In genomic region chr6:136813117-136813516, GRCm38 (mm10) we compare ENCODE assay signal across 10 mouse cellular contexts. TPM values are rescaled to one million over a fixed set of nuclear protein-coding genes. Genes with fewer than 3 reads are reported as not detected.
A peak's percentile ranks its signal among the peaks of the same experiment; 100 is the strongest.
DNase-seq lines count a peak whose midpoint lies in the region; ATAC-seq and TF ChIP-seq lines count a peak whose summit lies in the region.
"Had no signal": no experiment of that assay in that cellular context is flagged by ENCODE, and none has a peak within 500 bp of the region (broad histone marks: within the 10 kb centered on the region; RNA-seq: fewer than 3 reads in every experiment).

No protein-coding gene starts in this region.

- no peak for ATAC-seq in embryonic facial prominence, embryonic 11.5 days (replicated peaks; ENCODE audit: insufficient number of reproducible peaks, low FRiP score, low TSS enrichment, low read depth)
- no peak for ATAC-seq in liver, embryonic 14.5 days (ENCODE audit: insufficient read depth)
- no peak for ATAC-seq in liver, embryonic 11.5 days (replicated peaks; ENCODE audit: low FRiP score)
- ATAC-seq in forebrain, embryonic 12.5 days (ENCODE audit: low FRiP score), result no peak
- ATAC-seq: activated CD4-positive, CD25-positive, alpha-beta regulatory T cell, adult 4 months had no signal

- H3K4me3 ChIP-seq in embryonic facial prominence, embryonic 11.5 days (ENCODE audit: low read depth, low read length), result no peak overlapping the region
- H3K4me3 ChIP-seq in embryonic facial prominence, embryonic 10.5 days, result no peak overlapping the region
- H3K4me3 ChIP-seq in liver, embryonic 14.5 days (ENCODE audit: insufficient read depth in 1 of 2, low read depth in 2 of 2, low read length in 2 of 2), result no peak overlapping the region
- H3K4me3 ChIP-seq in liver, embryonic 11.5 days (ENCODE audit: low read depth, low read length), result no peak overlapping the region
- no peak overlapping the region for H3K4me3 ChIP-seq in forebrain, embryonic 12.5 days (replicated peaks)
- H3K4me3 ChIP-seq: kidney, embryonic 15.5 days had no signal

- TF ChIP-seq POLR2A in brain, embryonic 14.5 days (IDR thresholded peaks at IDR 0.05; ENCODE audit: borderline replicate concordance, extremely low read depth, insufficient read depth, insufficient read length, poor library complexity, severe bottlenecking), result no peak

- no peaks in the 10 kb centered on the region for H3K27me3 ChIP-seq in embryonic facial prominence, embryonic 11.5 days (ENCODE audit: control insufficient read depth, insufficient read depth, low read length)
- no peaks in the 10 kb centered on the region for H3K27me3 ChIP-seq in embryonic facial prominence, embryonic 10.5 days (replicated peaks; ENCODE audit: low read depth, poor library complexity, severe bottlenecking)
- no peaks in the 10 kb centered on the region for H3K27me3 ChIP-seq in liver, embryonic 14.5 days (ENCODE audit: control insufficient read depth, insufficient read depth, low read length)
- no peaks in the 10 kb centered on the region for H3K27me3 ChIP-seq in liver, embryonic 11.5 days (replicated peaks; ENCODE audit: control insufficient read depth, insufficient read depth, low read length)
- H3K27me3 ChIP-seq in forebrain, embryonic 12.5 days, result no peaks in the 10 kb centered on the region
- H3K27me3 ChIP-seq: kidney, embryonic 15.5 days had no signal

- no peaks in the 10 kb centered on the region for H3K4me1 ChIP-seq in embryonic facial prominence, embryonic 11.5 days (ENCODE audit: control insufficient read depth, insufficient read depth, low read length)
- H3K4me1 ChIP-seq in embryonic facial prominence, embryonic 10.5 days, result peaks cover 14% of the 10 kb centered on the region
- H3K4me1 ChIP-seq in liver, embryonic 14.5 days (replicated peaks; ENCODE audit: control insufficient read depth in 2 of 2, insufficient read depth in 2 of 2, low read length in 1 of 2), result peaks cover 10 to 11% of the 10 kb centered on the region in 2 experiments
- peaks cover 6% of the 10 kb centered on the region; the same call in 1 of the 2 replicates for H3K4me1 ChIP-seq in liver, embryonic 11.5 days (replicated peaks; ENCODE audit: control insufficient read depth, insufficient read depth, low read length)
- H3K4me1 ChIP-seq in forebrain, embryonic 12.5 days, result peaks cover 16% of the 10 kb centered on the region

- TF ChIP-seq CTCF in liver, embryonic 14.5 days (IDR thresholded peaks at IDR 0.05; ENCODE audit: low read depth), result peak; percentile 46
- TF ChIP-seq CTCF in brain, embryonic 14.5 days (IDR thresholded peaks at IDR 0.05; ENCODE audit: borderline replicate concordance, extremely low read depth, insufficient read depth, insufficient read length), result no peak

- peaks cover 26% of the 10 kb centered on the region for H3K36me3 ChIP-seq in embryonic facial prominence, embryonic 11.5 days (replicated peaks; ENCODE audit: control insufficient read depth, insufficient read depth, low read depth, low read length)
- peaks cover 81% of the 10 kb centered on the region for H3K36me3 ChIP-seq in embryonic facial prominence, embryonic 10.5 days (replicated peaks)
- H3K36me3 ChIP-seq in liver, embryonic 14.5 days (replicated peaks; ENCODE audit: control insufficient read depth, insufficient read depth, low read depth), result peaks cover 61% of the 10 kb centered on the region
- H3K36me3 ChIP-seq in liver, embryonic 11.5 days (ENCODE audit: control insufficient read depth, insufficient read depth, low read length), result peaks cover 45% of the 10 kb centered on the region
- peaks cover 60% of the 10 kb centered on the region for H3K36me3 ChIP-seq in forebrain, embryonic 12.5 days (replicated peaks)

- H3K9me3 ChIP-seq in embryonic facial prominence, embryonic 11.5 days (replicated peaks; ENCODE audit: control insufficient read depth, low read length), result no peaks in the 10 kb centered on the region
- H3K9me3 ChIP-seq in embryonic facial prominence, embryonic 10.5 days, result no peaks in the 10 kb centered on the region
- H3K9me3 ChIP-seq in liver, embryonic 14.5 days (ENCODE audit: control insufficient read depth, low read length), result no peaks in the 10 kb centered on the region
- H3K9me3 ChIP-seq in liver, embryonic 11.5 days (ENCODE audit: control insufficient read depth, low read length), result no peaks in the 10 kb centered on the region
- H3K9me3 ChIP-seq in forebrain, embryonic 12.5 days, result no peaks in the 10 kb centered on the region
- H3K9me3 ChIP-seq: kidney, embryonic 15.5 days had no signal

- 54% methylated on average over 4 of the region's 4 CpGs for WGBS in embryonic facial prominence, embryonic 11.5 days
- WGBS in embryonic facial prominence, embryonic 10.5 days, result 62% methylated on average over 4 of the region's 4 CpGs
- 49% methylated on average over 4 of the region's 4 CpGs for WGBS in liver, embryonic 14.5 days (ENCODE audit: insufficient replicate concordance)
- 45% methylated on average over 4 of the region's 4 CpGs for whole genome bisulfite sequencing in liver, embryonic 11.5 days
- WGBS in forebrain, embryonic 12.5 days, result 45% methylated on average over 4 of the region's 4 CpGs

- peak; percentile 21 for DNase-seq in embryonic facial prominence, embryonic 11.5 days (ENCODE audit: low spot score)
- no peak for DNase-seq in embryonic facial prominence, embryonic 10.5 days (ENCODE audit: low spot score)
- no peak for DNase-seq in liver, embryonic 14.5 days (ENCODE audit: low read depth in 3 of 3, low spot score in 3 of 3)
- no peak for DNase-seq in liver, embryonic 11.5 days (ENCODE audit: low spot score)
- peak; percentile 18 for DNase-seq in brain, embryonic 14.5 days (ENCODE audit: low read depth)
- peak; percentile 58 for DNase-seq in lung, postnatal 36 days
- no peak for DNase-seq in natural killer cell, adult 2 months (ENCODE audit: low spot score in 2 of 2)

- no peak overlapping the region for H3K9ac ChIP-seq in embryonic facial prominence, embryonic 11.5 days (replicated peaks; ENCODE audit: low read length)
- no peak overlapping the region for H3K9ac ChIP-seq in liver, embryonic 14.5 days (replicated peaks)
- no peak overlapping the region for H3K9ac ChIP-seq in liver, embryonic 11.5 days (ENCODE audit: low read depth, low read length)
- H3K9ac ChIP-seq in forebrain, embryonic 12.5 days, result no peak overlapping the region
- H3K9ac ChIP-seq: kidney, embryonic 15.5 days had no signal

- no peak overlapping the region for H3K27ac ChIP-seq in embryonic facial prominence, embryonic 11.5 days (replicated peaks; ENCODE audit: low read depth, low read length)
- no peak overlapping the region for H3K27ac ChIP-seq in embryonic facial prominence, embryonic 10.5 days (replicated peaks)
- no peak overlapping the region for H3K27ac ChIP-seq in liver, embryonic 14.5 days
- no peak overlapping the region for H3K27ac ChIP-seq in liver, embryonic 11.5 days (ENCODE audit: low read depth, low read length)
- no peak overlapping the region for H3K27ac ChIP-seq in forebrain, embryonic 12.5 days
- H3K27ac ChIP-seq: kidney, embryonic 15.5 days had no signal

- H3K4me2 ChIP-seq in embryonic facial prominence, embryonic 11.5 days (ENCODE audit: low read depth, low read length), result no peak overlapping the region
- H3K4me2 ChIP-seq in liver, embryonic 14.5 days (ENCODE audit: low read depth), result no peak overlapping the region
- no peak overlapping the region for H3K4me2 ChIP-seq in liver, embryonic 11.5 days
- H3K4me2 ChIP-seq in forebrain, embryonic 12.5 days, result no peak overlapping the region
- H3K4me2 ChIP-seq: kidney, embryonic 15.5 days had no signal

- TF ChIP-seq EP300 in liver, embryonic 14.5 days (IDR thresholded peaks at IDR 0.05; ENCODE audit: low read depth), result no peak

RNA-seq across cellular contexts. Expression of gene H2afj, which starts 5.1 kb away (rescaled TPM):
- 87.8 and 89.1 TPM in 2 replicates for polyA plus RNA-seq in embryonic facial prominence, embryonic 11.5 days (2014; fragmentation: Nextera tagmentation; extraction: Ambion mirVana)
- polyA plus RNA-seq in embryonic facial prominence, embryonic 10.5 days (2016; fragmentation: Nextera tagmentation; extraction: Ambion mirVana), result 86.6 and 91.3 TPM in 2 replicates
- 62.4 and 112 TPM in 2 replicates for polyA plus RNA-seq in liver, embryonic 14.5 days (2012; rRNA removed)
- 130 and 133 TPM in 2 replicates for polyA plus RNA-seq in liver, embryonic 14.5 days (2014; fragmentation: Nextera tagmentation; extraction: Ambion mirVana)
- 186 and 193 TPM in 2 replicates for polyA plus RNA-seq in liver, embryonic 11.5 days (2014; fragmentation: Nextera tagmentation; extraction: Ambion mirVana)
- 76.9 and 114 TPM in 2 replicates for polyA plus RNA-seq in brain, embryonic 14.5 days (2012; rRNA removed)
- polyA plus RNA-seq in forebrain, embryonic 12.5 days (2016; fragmentation: Nextera tagmentation; extraction: Ambion mirVana), result 121 and 128 TPM in 2 replicates

RNA-seq across cellular contexts. Expression of gene Hist4h4, which starts 8.9 kb away (rescaled TPM):
- polyA plus RNA-seq in embryonic facial prominence, embryonic 11.5 days (2014; fragmentation: Nextera tagmentation; extraction: Ambion mirVana), result 0.46 and 0.56 TPM in 2 replicates
- 0.47 and 0.64 TPM in 2 replicates for polyA plus RNA-seq in embryonic facial prominence, embryonic 10.5 days (2016; fragmentation: Nextera tagmentation; extraction: Ambion mirVana)
- polyA plus RNA-seq in liver, embryonic 14.5 days (2012; rRNA removed), result 2.4 and 3.2 TPM in 2 replicates
- 1.6 and 1.8 TPM in 2 replicates for polyA plus RNA-seq in liver, embryonic 14.5 days (2014; fragmentation: Nextera tagmentation; extraction: Ambion mirVana)
- polyA plus RNA-seq in liver, embryonic 11.5 days (2014; fragmentation: Nextera tagmentation; extraction: Ambion mirVana), result 0.43 and 0.88 TPM in 2 replicates
- 1.5 and 1.7 TPM in 2 replicates for polyA plus RNA-seq in brain, embryonic 14.5 days (2012; rRNA removed)
- 0.47 and 0.79 TPM in 2 replicates for polyA plus RNA-seq in forebrain, embryonic 12.5 days (2016; fragmentation: Nextera tagmentation; extraction: Ambion mirVana)

RNA-seq across cellular contexts. Expression of gene BC049715, which starts 14.3 kb away (rescaled TPM):
- polyA plus RNA-seq in embryonic facial prominence, embryonic 11.5 days (2014; fragmentation: Nextera tagmentation; extraction: Ambion mirVana), result 0.96 and 1.1 TPM in 2 replicates
- 1.3 and 2.1 TPM in 2 replicates for polyA plus RNA-seq in embryonic facial prominence, embryonic 10.5 days (2016; fragmentation: Nextera tagmentation; extraction: Ambion mirVana)
- polyA plus RNA-seq in liver, embryonic 14.5 days (2012; rRNA removed), result 0.13 and 0.73 TPM in 2 replicates
- 0.57 and 0.71 TPM in 2 replicates for polyA plus RNA-seq in liver, embryonic 14.5 days (2014; fragmentation: Nextera tagmentation; extraction: Ambion mirVana)
- polyA plus RNA-seq in liver, embryonic 11.5 days (2014; fragmentation: Nextera tagmentation; extraction: Ambion mirVana), result 2.3 and 2.6 TPM in 2 replicates
- 0.49 and 0.51 TPM in 2 replicates for polyA plus RNA-seq in brain, embryonic 14.5 days (2012; rRNA removed)
- 1.1 and 1.9 TPM in 2 replicates for polyA plus RNA-seq in forebrain, embryonic 12.5 days (2016; fragmentation: Nextera tagmentation; extraction: Ambion mirVana)

RNA-seq across cellular contexts. Expression of gene Wbp11, which starts 14.9 kb away (rescaled TPM):
- polyA plus RNA-seq in embryonic facial prominence, embryonic 11.5 days (2014; fragmentation: Nextera tagmentation; extraction: Ambion mirVana), result 140 and 146 TPM in 2 replicates
- 163 and 165 TPM in 2 replicates for polyA plus RNA-seq in embryonic facial prominence, embryonic 10.5 days (2016; fragmentation: Nextera tagmentation; extraction: Ambion mirVana)
- 27.1 and 37.6 TPM in 2 replicates for polyA plus RNA-seq in liver, embryonic 14.5 days (2012; rRNA removed)
- 51.3 and 59.3 TPM in 2 replicates for polyA plus RNA-seq in liver, embryonic 14.5 days (2014; fragmentation: Nextera tagmentation; extraction: Ambion mirVana)
- polyA plus RNA-seq in liver, embryonic 11.5 days (2014; fragmentation: Nextera tagmentation; extraction: Ambion mirVana), result 165 and 168 TPM in 2 replicates
- 64.3 and 81.9 TPM in 2 replicates for polyA plus RNA-seq in brain, embryonic 14.5 days (2012; rRNA removed)
- polyA plus RNA-seq in forebrain, embryonic 12.5 days (2016; fragmentation: Nextera tagmentation; extraction: Ambion mirVana), result 137 and 146 TPM in 2 replicates

RNA-seq across cellular contexts. Expression of gene Smco3, which starts 22.1 kb away (rescaled TPM):
- 0.74 and 1.2 TPM in 2 replicates for polyA plus RNA-seq in embryonic facial prominence, embryonic 11.5 days (2014; fragmentation: Nextera tagmentation; extraction: Ambion mirVana)
- not detected in 2 replicates for polyA plus RNA-seq in embryonic facial prominence, embryonic 10.5 days (2016; fragmentation: Nextera tagmentation; extraction: Ambion mirVana)
- polyA plus RNA-seq in liver, embryonic 14.5 days (2012; rRNA removed), result 0.11 and 0.18 TPM in 2 replicates
- polyA plus RNA-seq in liver, embryonic 14.5 days (2014; fragmentation: Nextera tagmentation; extraction: Ambion mirVana), result 0.15 TPM in 1 of 2 replicates, not detected in the other
- not detected in 2 replicates for polyA plus RNA-seq in liver, embryonic 11.5 days (2014; fragmentation: Nextera tagmentation; extraction: Ambion mirVana)
- 0.43 and 0.63 TPM in 2 replicates for polyA plus RNA-seq in brain, embryonic 14.5 days (2012; rRNA removed)
- polyA plus RNA-seq in forebrain, embryonic 12.5 days (2016; fragmentation: Nextera tagmentation; extraction: Ambion mirVana), result 0.24 and 0.52 TPM in 2 replicates
- polyA plus RNA-seq: activated CD4-positive, CD25-positive, alpha-beta regulatory T cell, adult 4 months had no signal

Comparison
In these comparisons a context has a peak if more than half of its experiments do, and no peak if none do; other contexts are left out.
1. DNase-seq: peak in embryonic facial prominence, embryonic 11.5 days (single experiment), brain, embryonic 14.5 days (single experiment) and lung, postnatal 36 days (single experiment); none in embryonic facial prominence, embryonic 10.5 days (single experiment), liver, embryonic 14.5 days (0 of 3), liver, embryonic 11.5 days (single experiment) and natural killer cell, adult 2 months (0 of 2).